Mouse (Mus musculus) kidney, adult 2 months (tissue): ENCODE measurements around the gene Cep85l. TPM values are rescaled to one million over a fixed set of nuclear protein-coding genes. Genes with fewer than 3 reads are reported as not detected.

Source experiments
- DNase-seq: peaks from one replicate; pipeline ENCODE4 v3.0.0; 2021
- H3K27ac ChIP-seq: fragments of 200-500 bp; 2 replicates; pipeline ENCODE4 v1.5.1; 2012; ENCODE audit warnings: low read depth, low read length, control low read depth, inconsistent platforms; ENCODE audit not compliant: insufficient read depth
- H3K27me3 ChIP-seq: fragments of 200-500 bp; replicated peaks from 2 replicates; pipeline ENCODE4 v1.6.1; 2012; ENCODE audit warnings: mild to moderate bottlenecking, moderate library complexity, low read length, inconsistent platforms; ENCODE audit not compliant: control insufficient read depth, insufficient read depth
- H3K36me3 ChIP-seq: fragments of 200-500 bp; 2 replicates; pipeline ENCODE4 v1.6.1; 2012; ENCODE audit warnings: mild to moderate bottlenecking, moderate library complexity, low read length, inconsistent platforms; ENCODE audit not compliant: control insufficient read depth, insufficient read depth
- H3K4me1 ChIP-seq: fragments of 200-500 bp; 2 replicates; pipeline ENCODE4 v1.6.1; 2011; ENCODE audit warnings: low read length; ENCODE audit not compliant: control insufficient read depth, insufficient read depth
- H3K4me3 ChIP-seq: fragments of 200-500 bp; 2 replicates; pipeline ENCODE4 v1.5.1; 2011; ENCODE audit warnings: mild to moderate bottlenecking, low read depth, low read length, control low read depth; ENCODE audit not compliant: insufficient read depth
- CTCF ChIP-seq: fragments of 200-500 bp; conservative IDR thresholded peaks from 2 replicates; pipeline ENCODE4 v1.5.1; 2011; ENCODE audit warnings: low read depth, mild to moderate bottlenecking, control low read depth, low read length, moderate library complexity, mixed read lengths; ENCODE audit not compliant: insufficient read depth, insufficient read length
- POLR2A ChIP-seq: fragments of 200-500 bp; IDR thresholded peaks from one replicate; pipeline ENCODE4 v1.6.1; 2011; ENCODE audit warnings: low read depth, low read length, control low read depth
- WGBS: fragments of 180-500 bp; shearing (Covaris S2); methylation state at CpG from one replicate; pipeline ENCODE4 v1.1.7; 2018; 5-methylcytosine and 5-hydroxymethylcytosine counted together
- polyA plus RNA-seq: library from polyadenylated mRNA; depleted of rRNA; stranded (reverse); fragments of >200 nt; gene quantifications from 2 replicates; pipeline ENCODE4 v1.2.3, GENCODE M21; 2012

Cep85l gene
- polyA plus RNA-seq, 1 experiment, result 2.3 TPM

DNA sequence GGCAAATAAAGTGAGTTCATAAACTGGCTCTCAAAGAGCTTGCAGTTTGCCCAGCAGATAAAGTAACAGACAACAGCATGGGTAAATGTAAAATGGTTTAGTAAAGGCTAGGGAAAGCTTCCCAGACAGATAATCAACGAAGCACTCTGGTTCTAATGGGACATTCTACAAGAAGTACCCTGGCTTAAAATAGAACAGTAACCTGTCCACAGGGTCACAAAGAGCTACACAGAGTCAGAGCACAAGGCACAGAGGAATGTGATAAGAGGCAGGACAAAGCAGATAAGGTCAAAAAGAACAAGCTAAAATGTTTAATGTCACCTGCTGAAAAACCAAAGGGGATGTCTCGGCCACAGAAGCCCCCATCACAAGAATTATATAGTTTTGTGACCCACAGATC is 47.0 kb downstream of the Cep85l start:
- no peak for DNase-seq
- no peak overlapping the region for H3K4me3 ChIP-seq
- H3K27ac ChIP-seq, result no peak overlapping the region
- H3K4me1 ChIP-seq, result no peaks in the 10 kb centered on the region; the same call in 1 of the 2 replicates
- WGBS, result 59% methylated on average over 2 of the region's 2 CpGs
- no peaks in the 10 kb centered on the region for H3K27me3 ChIP-seq
- no peaks in the 10 kb centered on the region for H3K36me3 ChIP-seq
- TF ChIP-seq CTCF (no peak), POLR2A (no peak)

DNA sequence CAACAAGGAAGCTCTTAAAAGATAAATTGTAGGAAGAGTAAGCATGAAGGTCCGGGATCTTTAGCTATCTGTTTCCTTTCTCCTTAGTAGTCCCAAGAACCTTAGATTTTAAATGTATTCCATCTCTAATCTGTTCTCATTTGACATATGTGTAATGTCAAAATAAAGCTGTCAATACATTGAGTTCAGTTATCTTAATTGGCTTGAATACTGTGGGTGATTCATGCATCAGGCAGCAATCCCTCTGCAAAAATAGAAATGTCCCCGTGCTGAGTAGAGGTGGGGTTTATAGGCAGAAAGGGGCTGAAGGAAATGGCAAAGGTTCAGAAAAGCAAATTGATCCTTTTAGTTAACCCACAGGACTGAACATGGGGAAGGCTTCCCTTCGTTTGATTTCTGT is 50.5 kb downstream of the Cep85l start:
- Histone ChIP-seq H3K36me3 (no peaks in the 10 kb centered on the region), H3K27me3 (no peaks in the 10 kb centered on the region), H3K4me3 (no peak overlapping the region), H3K27ac (no peak overlapping the region), H3K4me1 (no peaks in the 10 kb centered on the region)
- TF ChIP-seq POLR2A, result no peak
- TF ChIP-seq CTCF, result no peak
- no peak for DNase-seq
- WGBS, result 62% methylated on average over 3 of the region's 3 CpGs

DNA sequence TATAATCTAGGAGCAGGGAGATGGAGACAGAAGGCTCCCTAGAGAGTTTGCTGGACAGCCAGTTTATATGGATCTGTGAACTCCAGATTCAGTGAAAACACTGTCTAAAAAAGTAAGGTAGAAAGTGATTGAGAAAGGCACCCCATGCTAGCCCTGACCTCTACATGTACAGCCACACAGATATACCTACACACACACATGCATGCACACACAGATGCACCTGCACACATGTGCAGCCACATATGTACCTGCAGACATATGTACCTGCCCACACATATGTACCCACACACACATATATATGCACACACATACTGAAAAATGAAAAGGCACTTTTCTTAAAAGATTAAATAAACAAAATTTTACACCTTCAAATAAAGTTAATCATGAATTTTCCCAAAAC is 53.4 kb downstream of the Cep85l start:
- DNase-seq, result no peak
- H3K27me3 ChIP-seq, result no peaks in the 10 kb centered on the region
- TF ChIP-seq POLR2A (no peak), CTCF (no peak)
- H3K36me3 ChIP-seq, result no peaks in the 10 kb centered on the region
- no peaks in the 10 kb centered on the region for H3K4me1 ChIP-seq
- no peak overlapping the region for H3K4me3 ChIP-seq
- no peak overlapping the region for H3K27ac ChIP-seq

DNA sequence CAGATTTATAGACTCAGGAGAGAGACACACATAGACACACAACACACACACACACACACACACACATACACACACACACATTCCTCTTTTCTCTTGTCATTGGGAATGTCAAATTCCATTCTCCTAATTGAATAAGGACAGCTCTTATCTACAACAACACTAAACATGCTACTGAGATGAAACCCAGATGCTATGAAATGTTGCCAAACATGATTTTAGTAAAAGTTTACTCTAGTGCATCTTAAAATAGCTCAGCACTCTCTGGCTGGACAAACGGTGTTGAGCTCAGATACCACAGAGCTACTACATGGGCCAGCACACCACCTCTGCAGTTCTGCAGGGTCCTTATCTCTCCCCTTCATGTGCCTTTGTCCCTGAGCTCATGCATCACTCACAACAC is 55.1 kb downstream of the Cep85l start:
- H3K27ac ChIP-seq, result peak overlapping the region; percentile 13; the same call in 1 of the 2 replicates
- no peak overlapping the region for H3K4me3 ChIP-seq
- no peaks in the 10 kb centered on the region for H3K36me3 ChIP-seq
- no peaks in the 10 kb centered on the region for H3K4me1 ChIP-seq
- TF ChIP-seq CTCF, result no peak
- TF ChIP-seq POLR2A, result no peak
- H3K27me3 ChIP-seq, result no peaks in the 10 kb centered on the region
- peak; percentile 73 for DNase-seq
- 12% methylated on average over 1 of the region's 1 CpGs for WGBS

DNA sequence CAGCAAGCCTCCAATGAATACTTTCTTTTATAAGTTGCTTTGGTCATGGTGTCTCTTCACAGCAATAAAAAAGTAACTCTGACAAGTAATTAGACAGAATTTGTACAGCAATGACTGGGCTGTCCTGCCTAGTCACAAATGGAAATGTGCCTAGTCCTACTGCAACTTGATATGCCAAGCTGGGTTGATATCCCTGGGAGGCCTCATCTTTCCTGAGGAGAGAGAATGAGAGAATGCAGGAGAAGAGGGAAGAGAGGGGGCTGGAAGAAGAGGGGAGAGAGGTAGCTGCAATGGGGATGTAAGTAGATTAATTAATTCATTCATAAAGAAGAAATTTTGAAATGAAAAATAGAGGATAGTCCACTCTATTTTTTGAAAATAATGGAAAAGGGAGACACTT is 56.4 kb downstream of the Cep85l start:
- no peak overlapping the region for H3K4me3 ChIP-seq
- no peaks in the 10 kb centered on the region for H3K36me3 ChIP-seq
- H3K27me3 ChIP-seq, result no peaks in the 10 kb centered on the region
- DNase-seq, result no peak
- no peaks in the 10 kb centered on the region for H3K4me1 ChIP-seq
- no peak overlapping the region for H3K27ac ChIP-seq
- TF ChIP-seq POLR2A (no peak), CTCF (no peak)

DNA sequence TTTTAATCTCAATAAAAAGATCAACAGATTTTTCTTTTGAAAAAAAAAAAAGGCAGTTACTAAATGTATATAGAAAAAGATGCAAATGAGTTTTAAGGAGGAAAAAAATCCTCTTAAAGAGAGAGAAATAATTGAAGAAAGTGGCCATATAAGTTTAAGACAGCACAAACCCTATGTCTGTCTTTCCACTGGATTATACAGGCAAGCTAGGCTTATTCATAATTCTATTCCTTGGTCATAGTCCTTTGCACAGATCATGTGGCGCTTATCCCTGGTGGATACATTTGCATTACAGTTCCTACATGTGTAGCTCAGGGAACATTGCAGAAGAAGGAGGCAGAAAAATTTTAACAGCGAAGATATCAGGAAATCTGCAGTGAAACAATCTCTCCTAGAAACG is 73.1 kb downstream of the Cep85l start:
- Histone ChIP-seq H3K36me3 (no peaks in the 10 kb centered on the region), H3K27me3 (no peaks in the 10 kb centered on the region), H3K4me3 (no peak overlapping the region), H3K4me1 (no peaks in the 10 kb centered on the region), H3K27ac (no peak overlapping the region)
- WGBS, result 91% methylated on average over 3 of the region's 3 CpGs
- TF ChIP-seq POLR2A (no peak), CTCF (no peak)
- DNase-seq, result no peak

DNA sequence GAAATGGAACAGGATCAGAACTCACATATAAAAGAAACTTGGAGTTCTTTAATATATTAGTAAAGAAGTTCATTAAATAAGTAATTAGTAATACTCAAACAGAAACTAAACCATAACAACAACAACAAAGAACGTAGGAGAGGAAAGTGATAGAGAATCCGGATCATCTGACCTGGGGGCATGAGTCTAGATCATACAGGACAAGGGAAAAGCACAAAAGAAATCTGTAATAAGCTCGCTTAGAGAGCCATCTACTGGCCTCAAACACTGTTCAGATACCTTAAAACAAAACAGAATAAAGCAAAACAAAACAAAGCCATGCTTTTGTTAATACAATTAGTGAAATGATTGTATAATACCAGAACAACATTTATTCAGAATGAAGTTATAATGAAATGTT is 73.9 kb downstream of the Cep85l start:
- Histone ChIP-seq H3K27me3 (no peaks in the 10 kb centered on the region), H3K4me1 (no peaks in the 10 kb centered on the region), H3K27ac (no peak overlapping the region), H3K36me3 (no peaks in the 10 kb centered on the region), H3K4me3 (no peak overlapping the region)
- peak; percentile 48 for DNase-seq
- TF ChIP-seq POLR2A (no peak), CTCF (no peak)
- WGBS, result 13% methylated on average over 3 of the region's 3 CpGs

DNA sequence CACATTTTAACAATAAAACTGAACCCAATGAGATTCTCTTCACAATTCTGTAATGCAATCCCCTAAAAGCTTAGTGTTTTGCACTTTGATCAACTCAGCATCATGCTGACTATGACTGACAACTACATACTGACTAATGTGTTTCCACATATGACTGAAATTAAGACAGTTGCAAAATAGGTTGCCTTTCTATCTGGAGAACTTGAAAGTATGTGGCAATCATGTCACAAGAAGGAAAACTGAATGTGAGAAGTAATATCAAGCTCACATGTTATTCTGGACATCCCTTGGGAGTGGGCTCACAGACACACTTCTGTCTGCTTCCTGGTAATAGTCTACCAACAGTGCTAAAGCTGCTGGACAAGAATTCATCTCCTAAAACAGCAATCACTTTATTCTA is 94.6 kb downstream of the Cep85l start:
- Histone ChIP-seq H3K4me1 (no peaks in the 10 kb centered on the region), H3K4me3 (no peak overlapping the region), H3K27me3 (no peaks in the 10 kb centered on the region), H3K27ac (no peak overlapping the region), H3K36me3 (peaks cover 5% of the 10 kb centered on the region)
- no peak for DNase-seq
- TF ChIP-seq CTCF, result no peak
- no peak for TF ChIP-seq POLR2A
